Mouse (Mus musculus): ENCODE results near the gene Rsl24d1.

GRCm38 (mm10) chr9:73112919-73113906 is at the start of gene Rsl24d1:
- no peak for TF ChIP-seq CTCF (IDR thresholded peaks at IDR 0.05; ENCODE audit: extremely low read depth, insufficient read depth, insufficient read length, insufficient replicate concordance)
- peak; percentile 34; the same call in 1 of the 2 replicates for TF ChIP-seq POLR2A (IDR thresholded peaks at IDR 0.05; ENCODE audit: low read depth, low read length)
